Mouse (Mus musculus) forebrain, embryonic 11.5 days (tissue): ENCODE results near the gene Colgalt2. TPM values are rescaled to one million over a fixed set of nuclear protein-coding genes. Genes with fewer than 3 reads are reported as not detected.

Source experiments
- ATAC-seq: fragments of 200-750 bp; cut with Nextera tagmentation; replicated peaks from 2 replicates; pipeline ENCODE4 v1.8.0; 2017; ENCODE audit warnings: moderate TSS enrichment; ENCODE audit not compliant: low FRiP score
- DNase-seq: peaks from one replicate; pipeline ENCODE4 v3.0.0-alpha.2; 2017; ENCODE audit warnings: low spot score
- H3K27ac ChIP-seq: fragments of 300-500 bp; sonication (generic); 2 replicates; pipeline ENCODE4 v1.5.1; 2014; ENCODE audit warnings: low read depth, low read length
- H3K27me3 ChIP-seq: fragments of 300-500 bp; sonication (generic); 2 replicates; pipeline ENCODE4 v1.6.1; 2014; ENCODE audit warnings: mild to moderate bottlenecking, low read length, mixed read lengths; ENCODE audit not compliant: control insufficient read depth, insufficient read depth
- H3K36me3 ChIP-seq: fragments of 300-500 bp; sonication (generic); 2 replicates; pipeline ENCODE4 v1.6.1; 2014; ENCODE audit warnings: mild to moderate bottlenecking, low read length, moderate library complexity, mixed read lengths; ENCODE audit not compliant: control insufficient read depth, insufficient read depth
- H3K4me1 ChIP-seq: fragments of 300-500 bp; sonication (generic); replicated peaks from 2 replicates; pipeline ENCODE4 v1.6.1; 2014; ENCODE audit warnings: low read length, mixed read lengths; ENCODE audit not compliant: control insufficient read depth, insufficient read depth
- H3K4me2 ChIP-seq: fragments of 300-500 bp; sonication (generic); 2 replicates; pipeline ENCODE4 v1.6.1; 2014; ENCODE audit warnings: low read depth, mild to moderate bottlenecking, low read length, moderate library complexity, mixed read lengths; ENCODE audit not compliant: severe bottlenecking
- H3K4me3 ChIP-seq: fragments of 300-500 bp; sonication (generic); 2 replicates; pipeline ENCODE4 v1.5.1; 2014; ENCODE audit warnings: low read depth, low read length
- H3K9ac ChIP-seq: fragments of 300-500 bp; sonication (generic); 2 replicates; pipeline ENCODE4 v1.6.1; 2014; ENCODE audit warnings: low read length
- H3K9me3 ChIP-seq: fragments of 300-500 bp; sonication (generic); 2 replicates; pipeline ENCODE4 v1.6.1; 2016; ENCODE audit warnings: low read length, mixed read lengths; ENCODE audit not compliant: control insufficient read depth
- WGBS: fragments of 180-500 bp; shearing (Covaris S2); extraction: QIAGEN DNeasy Blood & Tissue Kit; methylation state at CpG from one replicate; pipeline ENCODE4 v1.1.7; 2014; 5-methylcytosine and 5-hydroxymethylcytosine counted together
- polyA plus RNA-seq: library from polyadenylated mRNA; unstranded; fragments of >200 nt; fragmentation: Nextera tagmentation; extraction: Ambion mirVana; gene quantifications from 2 replicates; pipeline ENCODE4 v1.2.1, GENCODE M21; 2014

Gene Colgalt2
- polyA plus RNA-seq, 1 experiment from 2014 or later, result 2.2 TPM

- Histone ChIP-seq H3K27ac (no peak overlapping the region), H3K9ac (no peak overlapping the region), H3K9me3 (no peaks in the 10 kb centered on the region), H3K4me1 (no peaks in the 10 kb centered on the region), H3K27me3 (no peaks in the 10 kb centered on the region), H3K36me3 (no peaks in the 10 kb centered on the region), H3K4me3 (no peak overlapping the region), H3K4me2 (no peak overlapping the region)
- ATAC-seq (no peak), DNase-seq (no peak)
Observed at GRCm38 (mm10) chr1:152389271-152389670, 10.4 kb upstream of the Colgalt2 start.

GRCm38 (mm10) chr1:152394137-152394536, 5.5 kb upstream of the Colgalt2 start:
- Histone ChIP-seq H3K27ac (no peak overlapping the region), H3K9ac (no peak overlapping the region), H3K27me3 (no peaks in the 10 kb centered on the region; the same call in 1 of the 2 replicates), H3K4me2 (no peak overlapping the region), H3K36me3 (no peaks in the 10 kb centered on the region), H3K4me1 (no peaks in the 10 kb centered on the region), H3K9me3 (no peaks in the 10 kb centered on the region), H3K4me3 (no peak overlapping the region)
- ATAC-seq, result no peak
- DNase-seq, result no peak
- WGBS, result 94% methylated on average over 3 of the region's 3 CpGs

DNA sequence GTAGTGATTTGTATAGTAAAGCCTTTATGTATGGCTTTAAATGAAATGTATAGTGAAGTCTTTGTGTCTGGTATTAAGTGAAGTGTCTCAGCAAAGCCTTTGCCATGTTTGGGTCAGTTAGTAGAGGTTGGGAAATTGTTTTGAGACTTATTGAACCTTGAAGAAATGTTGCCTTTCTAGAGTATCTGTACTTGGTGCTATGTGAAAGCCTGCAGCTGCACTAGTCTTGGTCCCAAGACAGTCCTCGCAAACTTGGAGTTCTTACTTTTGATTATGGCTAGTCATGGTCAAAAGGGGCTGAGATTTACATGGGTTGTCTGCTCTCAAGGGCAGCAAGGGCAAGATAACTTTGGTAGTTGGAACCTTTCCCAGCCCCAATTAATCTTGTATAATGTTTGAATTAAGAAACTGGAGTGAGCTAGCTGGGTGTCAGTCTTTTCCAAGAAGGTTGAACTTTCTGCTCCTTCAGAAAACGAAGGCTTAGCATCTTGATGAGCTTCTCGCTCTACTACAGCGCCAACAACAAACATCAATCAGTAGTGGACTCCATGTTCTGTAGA, 4.6 kb upstream of the Colgalt2 start:
- Histone ChIP-seq H3K4me2 (no peak overlapping the region), H3K4me3 (no peak overlapping the region), H3K27ac (no peak overlapping the region), H3K4me1 (no peaks in the 10 kb centered on the region), H3K27me3 (no peaks in the 10 kb centered on the region; the same call in 1 of the 2 replicates), H3K9ac (no peak overlapping the region), H3K36me3 (no peaks in the 10 kb centered on the region), H3K9me3 (no peaks in the 10 kb centered on the region)
- ATAC-seq, result no peak
- 87% methylated on average over 4 of the region's 4 CpGs for WGBS
- no peak for DNase-seq

DNA sequence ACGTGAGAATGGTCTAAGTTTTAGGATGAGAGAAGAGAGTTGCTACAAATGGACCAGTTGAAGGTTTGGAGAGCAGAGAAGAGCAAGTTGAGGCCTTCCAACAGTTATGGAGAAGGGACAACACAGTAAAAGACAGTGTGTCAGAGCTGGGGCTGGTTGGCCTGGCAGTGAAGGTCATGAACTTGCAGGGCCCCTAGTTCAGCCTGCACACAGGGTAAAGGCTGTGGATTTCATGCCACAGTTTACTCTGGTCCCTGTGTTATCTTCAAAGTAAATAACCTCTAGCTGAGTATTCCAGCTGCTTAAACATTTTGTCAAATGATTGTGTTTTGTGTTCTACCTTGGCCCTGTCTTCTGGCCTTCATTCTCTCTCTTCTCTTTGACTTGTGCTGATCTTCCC, 922 bp upstream of the Colgalt2 start:
- Histone ChIP-seq H3K36me3 (no peaks in the 10 kb centered on the region), H3K27me3 (peaks cover 10% of the 10 kb centered on the region; the same call in 1 of the 2 replicates), H3K4me1 (0 out of 2 replicates have a peak, but pooled peaks cover 4% of the 10 kb centered on the region), H3K9ac (no peak overlapping the region), H3K9me3 (no peaks in the 10 kb centered on the region), H3K4me2 (no peak overlapping the region), H3K4me3 (no peak overlapping the region), H3K27ac (no peak overlapping the region)
- WGBS, result 65% methylated on average over 1 of the region's 1 CpGs
- ATAC-seq (no peak), DNase-seq (no peak)

GRCm38 (mm10) chr1:152400556-152401540, 1.2 kb downstream of the Colgalt2 start:
- H3K9me3 ChIP-seq, result no peaks in the 10 kb centered on the region
- peak overlapping the region; percentile 55 for H3K4me3 ChIP-seq
- no peak overlapping the region for H3K27ac ChIP-seq
- 0 out of 2 replicates have a peak, but pooled peaks have one; percentile 35 for ATAC-seq
- WGBS, result 6% methylated on average over 14 of the region's 14 CpGs
- H3K9ac ChIP-seq, result peak overlapping the region; percentile 68; the same call in 1 of the 2 replicates
- H3K4me1 ChIP-seq, result 0 out of 2 replicates have a peak, but pooled peaks cover 4% of the 10 kb centered on the region
- H3K4me2 ChIP-seq, result peak overlapping the region; percentile 73
- DNase-seq, result peak; percentile 54
- no peaks in the 10 kb centered on the region for H3K36me3 ChIP-seq
- H3K27me3 ChIP-seq, result peaks cover 10% of the 10 kb centered on the region; the same call in 1 of the 2 replicates

DNA sequence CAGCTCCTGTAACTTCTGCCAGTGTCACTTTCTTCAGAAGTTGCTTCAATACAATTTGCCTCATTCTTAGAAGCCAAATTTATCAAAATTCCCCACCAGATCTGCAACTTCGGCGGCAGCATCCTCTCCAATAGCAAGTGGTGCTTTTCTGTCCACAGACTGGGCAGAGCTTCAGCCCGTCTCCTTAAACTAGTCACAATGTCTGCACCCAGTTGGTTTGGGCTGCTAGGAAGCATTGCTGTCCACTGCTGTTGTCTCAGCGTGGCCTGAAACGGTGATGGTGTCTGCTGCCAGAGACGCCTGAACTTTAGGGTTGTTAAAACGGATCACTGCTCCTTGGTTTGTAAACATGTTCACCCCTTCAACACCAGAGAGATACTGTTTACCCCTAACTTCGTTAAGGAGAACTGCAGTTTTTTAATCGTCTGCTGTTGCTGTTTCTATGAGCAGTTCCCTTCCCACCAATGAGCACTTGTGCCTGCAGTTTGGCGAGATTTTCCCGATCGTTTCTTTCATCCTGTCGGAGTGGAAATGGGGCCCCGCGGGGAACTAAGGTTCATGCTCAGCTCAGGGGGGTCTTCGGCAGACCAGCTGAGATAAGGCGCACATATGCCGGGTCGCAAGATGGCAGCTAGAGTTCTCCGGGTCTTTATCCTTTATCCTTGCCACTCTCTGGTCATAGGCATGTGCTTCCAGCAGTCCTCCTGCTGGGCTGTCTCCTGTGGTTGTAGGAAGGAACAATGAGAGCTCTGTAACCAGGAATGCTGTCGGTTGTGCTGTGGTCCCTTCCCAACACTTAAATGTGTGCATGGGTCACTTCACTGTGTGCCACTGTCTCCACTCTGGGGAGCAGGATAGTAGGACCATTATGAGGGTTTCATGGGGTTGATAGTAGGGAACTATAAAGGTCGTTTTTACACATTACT, 7.7 kb downstream of the Colgalt2 start:
- no peak overlapping the region for H3K4me3 ChIP-seq
- no peak overlapping the region for H3K27ac ChIP-seq
- 43% methylated on average over 22 of the region's 22 CpGs for WGBS
- H3K9ac ChIP-seq, result no peak overlapping the region
- ATAC-seq (no peak), DNase-seq (no peak)
- no peaks in the 10 kb centered on the region for H3K27me3 ChIP-seq
- peaks cover 1% of the 10 kb centered on the region for H3K9me3 ChIP-seq
- H3K4me1 ChIP-seq, result peaks cover 2% of the 10 kb centered on the region; the same call in 1 of the 2 replicates
- H3K4me2 ChIP-seq, result 0 out of 2 replicates have a peak overlapping the region, but pooled peaks have one; percentile 26
- H3K36me3 ChIP-seq, result no peaks in the 10 kb centered on the region

- no peaks in the 10 kb centered on the region for H3K27me3 ChIP-seq
- no peak overlapping the region for H3K4me2 ChIP-seq
- H3K36me3 ChIP-seq, result no peaks in the 10 kb centered on the region
- H3K9me3 ChIP-seq, result peaks cover 3% of the 10 kb centered on the region
- WGBS, result 86% methylated on average over 4 of the region's 4 CpGs
- no peak for ATAC-seq
- H3K4me3 ChIP-seq, result no peak overlapping the region
- H3K9ac ChIP-seq, result no peak overlapping the region
- no peak overlapping the region for H3K27ac ChIP-seq
- DNase-seq, result no peak
- peaks cover 2% of the 10 kb centered on the region; the same call in 1 of the 2 replicates for H3K4me1 ChIP-seq
Observed at GRCm38 (mm10) chr1:152409356-152409755, 9.7 kb downstream of the Colgalt2 start.

- H3K9me3 ChIP-seq, result peaks cover 3% of the 10 kb centered on the region
- H3K4me2 ChIP-seq, result no peak overlapping the region
- no peaks in the 10 kb centered on the region for H3K36me3 ChIP-seq
- ATAC-seq, result no peak
- 91% methylated on average over 3 of the region's 3 CpGs for WGBS
- DNase-seq, result no peak
- H3K27me3 ChIP-seq, result no peaks in the 10 kb centered on the region
- H3K4me3 ChIP-seq, result no peak overlapping the region
- peaks cover 2% of the 10 kb centered on the region; the same call in 1 of the 2 replicates for H3K4me1 ChIP-seq
- H3K9ac ChIP-seq, result no peak overlapping the region
- no peak overlapping the region for H3K27ac ChIP-seq
Observed at GRCm38 (mm10) chr1:152410657-152411056, 11.0 kb downstream of the Colgalt2 start.
